Mouse (Mus musculus) embryonic facial prominence, embryonic 15.5 days (tissue): ENCODE data around the gene Hao1. TPM values are rescaled to one million over a fixed set of nuclear protein-coding genes. Genes with fewer than 3 reads are reported as not detected.

ENCODE experiments used
- ATAC-seq: fragments of 200-750 bp; cut with Nextera tagmentation; 2 replicates; pipeline ENCODE4 v1.8.0; 2017; ENCODE audit warnings: low read depth, moderate TSS enrichment; ENCODE audit not compliant: insufficient number of reproducible peaks, low FRiP score, low TSS enrichment
- H3K27ac ChIP-seq: fragments of 300-500 bp; sonication (generic); replicated peaks from 2 replicates; pipeline ENCODE4 v1.5.1; 2015; ENCODE audit warnings: mild to moderate bottlenecking, inconsistent platforms
- H3K27me3 ChIP-seq: fragments of 300-500 bp; sonication (generic); 2 replicates; pipeline ENCODE4 v1.6.1; 2015; ENCODE audit warnings: inconsistent platforms
- H3K36me3 ChIP-seq: fragments of 300-500 bp; sonication (generic); 2 replicates; pipeline ENCODE4 v1.6.1; 2015; ENCODE audit warnings: mild to moderate bottlenecking, inconsistent platforms
- H3K4me1 ChIP-seq: fragments of 300-500 bp; sonication (generic); 2 replicates; pipeline ENCODE4 v1.6.1; 2015; ENCODE audit warnings: inconsistent platforms
- H3K4me2 ChIP-seq: fragments of 300-500 bp; sonication (generic); replicated peaks from 2 replicates; pipeline ENCODE4 v1.6.1; 2015; ENCODE audit warnings: mild to moderate bottlenecking, inconsistent platforms
- H3K4me3 ChIP-seq: fragments of 300-500 bp; sonication (generic); replicated peaks from 2 replicates; pipeline ENCODE4 v1.5.1; 2015; ENCODE audit warnings: mild to moderate bottlenecking, inconsistent platforms
- H3K9ac ChIP-seq: fragments of 300-500 bp; sonication (generic); 2 replicates; pipeline ENCODE4 v1.6.1; 2015; ENCODE audit warnings: inconsistent platforms
- H3K9me3 ChIP-seq: fragments of 300-500 bp; sonication (generic); replicated peaks from 2 replicates; pipeline ENCODE4 v1.6.1; 2016; ENCODE audit warnings: inconsistent platforms
- WGBS: fragments of 180-500 bp; shearing (Covaris S2); methylation state at CpG from one replicate; pipeline ENCODE4 v1.1.7; 2015; 5-methylcytosine and 5-hydroxymethylcytosine counted together
- polyA plus RNA-seq: library from polyadenylated mRNA; unstranded; fragments of >200 nt; fragmentation: Nextera tagmentation; extraction: Ambion mirVana; gene quantifications from 2 replicates; pipeline ENCODE4 v1.2.1, GENCODE M21; 2015

Hao1 gene
- polyA plus RNA-seq, 1 experiment from 2014 or later: not detected

GRCm38 (mm10) chr2:134462321-134462720 lies 91.8 kb downstream of the Hao1 start:
- Histone ChIP-seq H3K27me3 (no peaks in the 10 kb centered on the region), H3K9me3 (no peaks in the 10 kb centered on the region), H3K27ac (no peak overlapping the region), H3K4me1 (0 out of 2 replicates have a peak, but pooled peaks cover 2% of the 10 kb centered on the region), H3K4me3 (no peak overlapping the region), H3K4me2 (no peak overlapping the region), H3K36me3 (no peaks in the 10 kb centered on the region), H3K9ac (no peak overlapping the region)
- no peak for ATAC-seq
- WGBS: 78% methylated on average over 6 of the region's 6 CpGs

- Histone ChIP-seq H3K4me2 (no peak overlapping the region), H3K9me3 (no peaks in the 10 kb centered on the region), H3K4me3 (no peak overlapping the region), H3K9ac (no peak overlapping the region), H3K4me1 (peaks cover 6% of the 10 kb centered on the region; the same call in 1 of the 2 replicates), H3K27ac (no peak overlapping the region), H3K36me3 (no peaks in the 10 kb centered on the region), H3K27me3 (no peaks in the 10 kb centered on the region)
- ATAC-seq: no peak
- WGBS: 56% methylated on average over 5 of the region's 5 CpGs
Measured at GRCm38 (mm10) chr2:134460831-134461230, 93.3 kb downstream of the Hao1 start.

GRCm38 (mm10) chr2:134456065-134456505 lies 98.1 kb downstream of the Hao1 start:
- H3K4me2 ChIP-seq: no peak overlapping the region
- WGBS: 30% methylated on average over 7 of the region's 7 CpGs
- ATAC-seq: no peak

GRCm38 (mm10) chr2:134452748-134453147 lies 101.4 kb downstream of the Hao1 start:
- no peaks in the 10 kb centered on the region for H3K27me3 ChIP-seq
- 73% methylated on average over 1 of the region's 1 CpGs for WGBS
- no peaks in the 10 kb centered on the region for H3K36me3 ChIP-seq

More at GRCm38 (mm10) chr2:134456065-134456505, 98.1 kb downstream of the Hao1 start:
- Histone ChIP-seq H3K36me3 (no peaks in the 10 kb centered on the region), H3K4me3 (no peak overlapping the region), H3K4me1 (peaks cover 5% of the 10 kb centered on the region; the same call in 1 of the 2 replicates), H3K9ac (no peak overlapping the region), H3K27me3 (no peaks in the 10 kb centered on the region), H3K27ac (no peak overlapping the region), H3K9me3 (no peaks in the 10 kb centered on the region)

GRCm38 (mm10) chr2:134450976-134451375 lies 103.2 kb downstream of the Hao1 start:
- H3K4me1 ChIP-seq: peaks cover 2% of the 10 kb centered on the region; the same call in 1 of the 2 replicates
- H3K36me3 ChIP-seq: no peaks in the 10 kb centered on the region
- ATAC-seq: no peak
- no peaks in the 10 kb centered on the region for H3K9me3 ChIP-seq
- no peak overlapping the region for H3K4me2 ChIP-seq
- H3K4me3 ChIP-seq: no peak overlapping the region
- no peaks in the 10 kb centered on the region for H3K27me3 ChIP-seq
- 55% methylated on average over 1 of the region's 1 CpGs for WGBS
- H3K27ac ChIP-seq: no peak overlapping the region
- H3K9ac ChIP-seq: no peak overlapping the region

More at GRCm38 (mm10) chr2:134452748-134453147, 101.4 kb downstream of the Hao1 start:
- Histone ChIP-seq H3K4me3 (no peak overlapping the region), H3K27ac (no peak overlapping the region), H3K4me2 (no peak overlapping the region), H3K9me3 (no peaks in the 10 kb centered on the region), H3K4me1 (peaks cover 5% of the 10 kb centered on the region; the same call in 1 of the 2 replicates), H3K9ac (no peak overlapping the region)
- ATAC-seq: no peak

Other genes with a start within 250 kb of the Hao1 start
- 15.4 and 17.0 TPM in 2 replicates for gene Tmx4, start 89.8 kb upstream of the Hao1 start, polyA plus RNA-seq
- gene Plcb1, start 231.7 kb upstream of the Hao1 start, polyA plus RNA-seq: 10.7 and 11.1 TPM in 2 replicates